Mouse (Mus musculus) spleen, adult 2 months (tissue): Measurements from ENCODE around the gene Rnasek. TPM values are rescaled to one million over a fixed set of nuclear protein-coding genes. Genes with fewer than 3 reads are reported as not detected.
A peak's percentile ranks its signal among the peaks of the same experiment; 100 is the strongest.

Source experiments
- DNase-seq, 2 experiments: peaks; one replicate each; pipeline versions ENCODE4 v3.0.0 to v3.0.0-alpha.2; 2012 to 2021; ENCODE audit warnings: low spot score in 2 of 2, low read depth in 1 of 2
- H3K27ac ChIP-seq: fragments of 200-500 bp; 2 replicates; pipeline ENCODE4 v1.5.1; 2012; ENCODE audit warnings: low read length, inconsistent platforms; ENCODE audit not compliant: insufficient read depth
- H3K27me3 ChIP-seq: fragments of 200-500 bp; 2 replicates; pipeline ENCODE4 v1.6.1; 2012; ENCODE audit warnings: mild to moderate bottlenecking, moderate library complexity, low read length, inconsistent platforms; ENCODE audit not compliant: control insufficient read depth, insufficient read depth
- H3K36me3 ChIP-seq: fragments of 200-500 bp; 2 replicates; pipeline ENCODE4 v1.6.1; 2012; ENCODE audit warnings: mild to moderate bottlenecking, low read length, inconsistent platforms; ENCODE audit not compliant: control insufficient read depth, insufficient read depth
- H3K4me1 ChIP-seq: fragments of 200-500 bp; 2 replicates; pipeline ENCODE4 v1.6.1; 2011; ENCODE audit warnings: inconsistent platforms; ENCODE audit not compliant: control insufficient read depth, insufficient read depth, insufficient read length
- H3K4me3 ChIP-seq: fragments of 200-500 bp; 2 replicates; pipeline ENCODE4 v1.5.1; 2011; ENCODE audit warnings: mild to moderate bottlenecking, inconsistent platforms; ENCODE audit not compliant: insufficient read depth, insufficient read length; ENCODE audit errors: extremely low read depth
- CTCF ChIP-seq: fragments of 200-500 bp; IDR thresholded peaks from 2 replicates; pipeline ENCODE4 v1.5.1; 2011; ENCODE audit warnings: mild to moderate bottlenecking, inconsistent platforms; ENCODE audit not compliant: insufficient read depth, insufficient read length, insufficient replicate concordance; ENCODE audit errors: extremely low read depth
- POLR2A ChIP-seq: fragments of 200-500 bp; IDR thresholded peaks from 2 replicates; pipeline ENCODE4 v1.6.1; 2011; ENCODE audit warnings: low read depth, low read length, inconsistent platforms
- WGBS: fragments of 180-500 bp; shearing (Covaris S2); methylation state at CpG from one replicate; pipeline ENCODE4 v1.1.7; 2018; 5-methylcytosine and 5-hydroxymethylcytosine counted together
- polyA plus RNA-seq: library from polyadenylated mRNA; depleted of rRNA; stranded (reverse); fragments of >200 nt; gene quantifications from 2 replicates; pipeline ENCODE4 v1.2.3, GENCODE M21; 2012

Gene Rnasek
- polyA plus RNA-seq, 1 experiment: 83.7 TPM

GRCm38 (mm10) chr11:70254337-70254736, 14.7 kb upstream of the Rnasek start:
- WGBS: 5% methylated on average over 18 of the region's 18 CpGs
- peaks cover 7% of the 10 kb centered on the region for H3K27me3 ChIP-seq
- no peak for DNase-seq
- H3K27ac ChIP-seq: no peak overlapping the region
- no peaks in the 10 kb centered on the region for H3K36me3 ChIP-seq
- no peak for TF ChIP-seq CTCF
- peaks cover 4% of the 10 kb centered on the region; the same call in 1 of the 2 replicates for H3K4me1 ChIP-seq
- H3K4me3 ChIP-seq: peak overlapping the region; percentile 22; the same call in 1 of the 2 replicates

- no peak overlapping the region for H3K4me3 ChIP-seq
- peaks cover 7% of the 10 kb centered on the region for H3K27me3 ChIP-seq
- no peak for DNase-seq
- no peak overlapping the region for H3K27ac ChIP-seq
- TF ChIP-seq POLR2A (no peak), CTCF (no peak)
- peaks cover 4% of the 10 kb centered on the region; the same call in 1 of the 2 replicates for H3K4me1 ChIP-seq
- H3K36me3 ChIP-seq: no peaks in the 10 kb centered on the region
- 81% methylated on average over 8 of the region's 8 CpGs for WGBS
Measured at GRCm38 (mm10) chr11:70251853-70252252, 12.2 kb upstream of the Rnasek start.

- TF ChIP-seq CTCF (no peak), POLR2A (no peak)
- no peak overlapping the region for H3K27ac ChIP-seq
- no peak overlapping the region for H3K4me3 ChIP-seq
- H3K36me3 ChIP-seq: no peaks in the 10 kb centered on the region
- peaks cover 7% of the 10 kb centered on the region for H3K27me3 ChIP-seq
- H3K4me1 ChIP-seq: peaks cover 4% of the 10 kb centered on the region; the same call in 1 of the 2 replicates
- DNase-seq: no peak
- 32% methylated on average over 11 of the region's 11 CpGs for WGBS
Measured at GRCm38 (mm10) chr11:70250150-70250549, 10.5 kb upstream of the Rnasek start.

- DNase-seq: peak in 1 of 2 experiments; percentile 65
- no peaks in the 10 kb centered on the region for H3K36me3 ChIP-seq
- no peak overlapping the region for H3K4me3 ChIP-seq
- H3K27me3 ChIP-seq: no peaks in the 10 kb centered on the region
- 54% methylated on average over 9 of the region's 9 CpGs for WGBS
- no peaks in the 10 kb centered on the region for H3K4me1 ChIP-seq
- TF ChIP-seq CTCF (peak; percentile 41; the same call in 1 of the 2 replicates), POLR2A (no peak)
- H3K27ac ChIP-seq: no peak overlapping the region
Measured at GRCm38 (mm10) chr11:70247136-70247845, 7.6 kb upstream of the Rnasek start.

- H3K27me3 ChIP-seq: no peaks in the 10 kb centered on the region
- DNase-seq: no peak
- no peak overlapping the region for H3K4me3 ChIP-seq
- TF ChIP-seq POLR2A: no peak
- TF ChIP-seq CTCF: no peak
- 75% methylated on average over 11 of the region's 11 CpGs for WGBS
- no peak overlapping the region for H3K27ac ChIP-seq
- H3K36me3 ChIP-seq: no peaks in the 10 kb centered on the region
- peaks cover 3% of the 10 kb centered on the region; the same call in 1 of the 2 replicates for H3K4me1 ChIP-seq
Measured at GRCm38 (mm10) chr11:70242591-70242990, 2.9 kb upstream of the Rnasek start.

- H3K4me1 ChIP-seq: peaks cover 6% of the 10 kb centered on the region; the same call in 1 of the 2 replicates
- H3K27me3 ChIP-seq: no peaks in the 10 kb centered on the region
- H3K4me3 ChIP-seq: peak overlapping the region; percentile 99
- H3K36me3 ChIP-seq: peaks cover 5% of the 10 kb centered on the region
- DNase-seq: no peak
- TF ChIP-seq CTCF (no peak), POLR2A (no peak)
- H3K27ac ChIP-seq: peak overlapping the region; percentile 94
- WGBS: 13% methylated on average over 23 of the region's 23 CpGs
Measured at GRCm38 (mm10) chr11:70238591-70239440, 826 bp downstream of the Rnasek start.
